Mouse (Mus musculus) hindbrain, embryonic 14.5 days (tissue): ENCODE measurements around the gene Utrn. TPM values are rescaled to one million over a fixed set of nuclear protein-coding genes. Genes with fewer than 3 reads are reported as not detected.

Experiments
- ATAC-seq: fragments of 200-750 bp; cut with Nextera tagmentation; 2 replicates; pipeline ENCODE4 v1.8.0; 2017; ENCODE audit warnings: moderate number of reproducible peaks, mild to moderate bottlenecking, moderate TSS enrichment, moderate library complexity; ENCODE audit not compliant: low FRiP score
- DNase-seq: peaks from one replicate; pipeline ENCODE4 v3.0.0-alpha.2; 2015; ENCODE audit warnings: low spot score
- H3K27ac ChIP-seq: fragments of 300-500 bp; sonication (generic); 2 replicates; pipeline ENCODE4 v1.5.1; 2014; ENCODE audit warnings: mild to moderate bottlenecking, moderate library complexity
- H3K27me3 ChIP-seq: fragments of 300-500 bp; sonication (generic); 2 replicates; pipeline ENCODE4 v1.6.1; 2014; ENCODE audit warnings: mild to moderate bottlenecking, low read length, mixed read lengths; ENCODE audit not compliant: control insufficient read depth, insufficient read depth
- H3K36me3 ChIP-seq: fragments of 300-500 bp; sonication (generic); replicated peaks from 2 replicates; pipeline ENCODE4 v1.6.1; 2014; ENCODE audit not compliant: control insufficient read depth, insufficient read depth
- H3K4me1 ChIP-seq: fragments of 300-500 bp; sonication (generic); replicated peaks from 2 replicates; pipeline ENCODE4 v1.6.1; 2014; ENCODE audit warnings: antibody characterized with exemption, low read length, mixed read lengths; ENCODE audit not compliant: control insufficient read depth, insufficient read depth
- H3K4me2 ChIP-seq: fragments of 300-500 bp; sonication (generic); replicated peaks from 2 replicates; pipeline ENCODE4 v1.6.1; 2014; ENCODE audit warnings: mild to moderate bottlenecking, moderate library complexity
- H3K4me3 ChIP-seq: fragments of 300-500 bp; sonication (generic); replicated peaks from 2 replicates; pipeline ENCODE4 v1.5.1; 2014; ENCODE audit warnings: mild to moderate bottlenecking, low read length
- H3K9ac ChIP-seq: fragments of 300-500 bp; sonication (generic); 2 replicates; pipeline ENCODE4 v1.6.1; 2014
- H3K9me3 ChIP-seq: fragments of 300-500 bp; sonication (generic); 2 replicates; pipeline ENCODE4 v1.6.1; 2016; ENCODE audit warnings: low read length; ENCODE audit not compliant: control insufficient read depth
- WGBS: fragments of 180-500 bp; shearing (Covaris S2); extraction: QIAGEN DNeasy Blood & Tissue Kit; methylation state at CpG from one replicate; pipeline ENCODE4 v1.1.7; 2014; 5-methylcytosine and 5-hydroxymethylcytosine counted together
- polyA plus RNA-seq: library from polyadenylated mRNA; unstranded; fragments of >200 nt; fragmentation: Nextera tagmentation; extraction: Ambion mirVana; gene quantifications from 2 replicates; pipeline ENCODE4 v1.2.1, GENCODE M21; 2014

Gene Utrn
- polyA plus RNA-seq, 1 experiment from 2014 or later = 28.2 TPM

GRCm38 (mm10) chr10:12690601-12691000 is 178.6 kb downstream of the Utrn start:
- 21% methylated on average over 5 of the region's 5 CpGs for WGBS
- Histone ChIP-seq H3K36me3 (no peaks in the 10 kb centered on the region), H3K4me3 (no peak overlapping the region), H3K4me1 (no peaks in the 10 kb centered on the region), H3K4me2 (no peak overlapping the region), H3K27ac (no peak overlapping the region), H3K27me3 (no peaks in the 10 kb centered on the region), H3K9ac (no peak overlapping the region), H3K9me3 (no peaks in the 10 kb centered on the region)
- DNase-seq (peak; percentile 81), ATAC-seq (no peak)

GRCm38 (mm10) chr10:12685683-12686082 is 183.5 kb downstream of the Utrn start:
- Histone ChIP-seq H3K4me1 (no peaks in the 10 kb centered on the region), H3K9ac (no peak overlapping the region), H3K9me3 (no peaks in the 10 kb centered on the region), H3K4me3 (no peak overlapping the region), H3K4me2 (no peak overlapping the region), H3K27ac (no peak overlapping the region), H3K36me3 (no peaks in the 10 kb centered on the region), H3K27me3 (no peaks in the 10 kb centered on the region)
- DNase-seq = no peak
- ATAC-seq = no peak

DNA sequence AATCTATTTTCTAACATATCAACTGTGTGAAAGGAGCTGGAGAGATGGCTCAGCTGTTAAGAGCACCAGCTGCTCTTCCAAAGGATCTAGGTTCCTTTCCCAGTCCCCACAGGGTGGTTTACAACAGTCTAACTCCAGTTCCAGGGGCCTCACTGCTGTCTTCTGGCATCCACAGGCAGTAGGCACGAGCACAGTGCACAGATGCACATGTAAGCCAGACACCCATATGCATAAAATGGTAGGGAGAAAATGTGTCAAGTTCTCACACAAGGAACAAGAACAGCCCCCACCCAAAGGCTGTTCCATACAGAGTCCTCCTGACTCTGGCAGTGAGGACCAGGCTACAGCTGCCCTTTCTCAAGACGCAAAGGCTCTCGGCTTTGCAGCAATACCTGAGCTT is 185.1 kb downstream of the Utrn start:
- no peak for ATAC-seq
- WGBS = 86% methylated on average over 3 of the region's 3 CpGs
- no peak overlapping the region for H3K9ac ChIP-seq
- no peak overlapping the region for H3K27ac ChIP-seq
- no peaks in the 10 kb centered on the region for H3K4me1 ChIP-seq
- H3K4me2 ChIP-seq = no peak overlapping the region
- H3K36me3 ChIP-seq = 0 out of 2 replicates have a peak, but pooled peaks cover 2% of the 10 kb centered on the region
- H3K4me3 ChIP-seq = no peak overlapping the region
- H3K9me3 ChIP-seq = no peaks in the 10 kb centered on the region
- DNase-seq = no peak
- no peaks in the 10 kb centered on the region for H3K27me3 ChIP-seq

DNA sequence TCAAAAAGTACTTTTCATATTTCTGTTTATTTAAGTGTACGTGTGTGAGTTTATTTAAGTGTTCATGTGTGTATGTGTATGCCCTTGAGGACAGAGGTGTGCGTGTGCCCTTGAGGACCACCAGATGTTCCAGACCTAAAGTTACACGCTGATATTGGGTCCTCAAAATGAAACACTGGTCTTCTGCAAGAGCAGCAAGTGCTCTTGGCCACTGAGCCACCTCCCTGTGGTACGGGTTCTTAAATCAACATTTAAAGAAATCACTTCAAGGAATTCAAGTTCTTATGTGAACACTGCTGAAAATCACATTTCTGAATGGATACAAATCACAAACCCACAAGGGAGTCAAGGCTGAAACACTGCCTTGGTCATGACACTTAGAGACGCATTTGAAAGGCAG is 195.9 kb downstream of the Utrn start:
- no peaks in the 10 kb centered on the region for H3K36me3 ChIP-seq
- H3K4me1 ChIP-seq = no peaks in the 10 kb centered on the region
- H3K9me3 ChIP-seq = no peaks in the 10 kb centered on the region
- WGBS = 87% methylated on average over 5 of the region's 5 CpGs
- ATAC-seq = no peak
- no peak overlapping the region for H3K9ac ChIP-seq
- no peak overlapping the region for H3K4me2 ChIP-seq
- H3K27me3 ChIP-seq = no peaks in the 10 kb centered on the region
- H3K4me3 ChIP-seq = no peak overlapping the region
- DNase-seq = no peak
- H3K27ac ChIP-seq = no peak overlapping the region

- no peaks in the 10 kb centered on the region for H3K27me3 ChIP-seq
- H3K9ac ChIP-seq = no peak overlapping the region
- ATAC-seq (no peak), DNase-seq (no peak)
- H3K9me3 ChIP-seq = no peaks in the 10 kb centered on the region
- H3K36me3 ChIP-seq = no peaks in the 10 kb centered on the region
- no peaks in the 10 kb centered on the region for H3K4me1 ChIP-seq
- WGBS = 93% methylated on average over 9 of the region's 9 CpGs
- no peak overlapping the region for H3K27ac ChIP-seq
- no peak overlapping the region for H3K4me2 ChIP-seq
- no peak overlapping the region for H3K4me3 ChIP-seq
Measured at GRCm38 (mm10) chr10:12671608-12672007, 197.6 kb downstream of the Utrn start.

DNA sequence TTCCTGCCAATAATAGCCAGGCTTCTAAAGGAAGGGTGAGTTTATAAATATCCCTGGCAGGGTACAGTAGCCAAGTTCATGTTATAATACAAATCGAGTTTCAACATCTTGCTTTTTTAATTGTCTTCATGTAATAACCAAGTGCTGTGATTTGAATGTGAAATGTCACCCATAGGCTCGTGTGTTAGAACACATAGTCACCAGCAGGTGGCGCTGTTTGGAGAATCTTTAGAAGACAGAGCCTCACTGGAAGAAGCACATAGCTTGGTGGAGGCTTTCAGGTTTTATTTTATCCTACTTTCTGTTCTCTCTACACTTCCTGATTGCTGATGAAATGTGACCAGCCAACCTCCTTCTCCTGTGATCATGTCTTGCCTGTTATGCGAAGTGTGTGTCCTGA is 207.1 kb downstream of the Utrn start:
- no peaks in the 10 kb centered on the region for H3K4me1 ChIP-seq
- H3K27me3 ChIP-seq = no peaks in the 10 kb centered on the region
- 92% methylated on average over 4 of the region's 4 CpGs for WGBS
- ATAC-seq (no peak), DNase-seq (no peak)
- H3K9ac ChIP-seq = no peak overlapping the region
- H3K4me3 ChIP-seq = no peak overlapping the region
- H3K27ac ChIP-seq = no peak overlapping the region
- peaks cover 6% of the 10 kb centered on the region; the same call in 1 of the 2 replicates for H3K9me3 ChIP-seq
- H3K4me2 ChIP-seq = no peak overlapping the region
- H3K36me3 ChIP-seq = 0 out of 2 replicates have a peak, but pooled peaks cover 4% of the 10 kb centered on the region

DNA sequence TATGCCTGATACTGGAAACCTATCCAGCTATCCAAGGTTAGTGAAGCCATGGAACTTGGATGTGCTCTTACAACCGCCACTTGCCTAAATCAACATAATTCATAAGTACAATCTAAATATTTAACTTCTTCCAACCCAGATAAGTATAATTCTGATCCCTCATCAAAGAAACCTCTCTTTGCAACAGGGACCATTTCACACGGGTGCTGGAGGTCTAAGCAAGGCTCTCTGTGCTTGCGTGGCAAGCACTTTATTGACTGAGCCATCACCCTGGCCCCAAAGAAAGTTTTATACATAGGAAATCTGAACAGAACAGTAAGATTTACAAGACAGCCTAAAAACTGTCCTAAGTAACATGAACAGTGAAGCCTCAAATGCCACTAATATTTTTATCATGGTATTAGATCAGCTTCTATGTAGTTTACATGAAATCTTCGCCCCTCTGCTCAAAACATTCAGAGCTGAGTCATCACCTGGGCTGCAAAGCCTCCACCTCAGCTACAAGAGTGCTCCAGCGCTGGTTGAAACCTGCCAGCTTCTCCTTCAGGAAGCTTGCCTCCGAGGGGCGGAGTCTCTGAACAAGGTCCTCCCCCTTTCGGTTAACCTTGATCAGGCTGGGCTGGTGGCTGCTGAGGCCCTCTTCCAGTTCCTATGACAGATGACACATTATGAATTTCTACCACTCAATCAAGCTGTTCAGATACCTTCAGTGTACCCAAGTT is 211.0 kb downstream of the Utrn start:
- DNase-seq = no peak
- Histone ChIP-seq H3K9ac (no peak overlapping the region), H3K27ac (no peak overlapping the region), H3K36me3 (0 out of 2 replicates have a peak, but pooled peaks cover 4% of the 10 kb centered on the region), H3K4me3 (no peak overlapping the region), H3K4me2 (no peak overlapping the region), H3K9me3 (peaks cover 6% of the 10 kb centered on the region; the same call in 1 of the 2 replicates), H3K4me1 (no peaks in the 10 kb centered on the region), H3K27me3 (no peaks in the 10 kb centered on the region)
- ATAC-seq = no peak
- WGBS = 84% methylated on average over 8 of the region's 8 CpGs

GRCm38 (mm10) chr10:12652988-12653387 is 216.2 kb downstream of the Utrn start:
- DNase-seq (no peak), ATAC-seq (no peak)
- 90% methylated on average over 3 of the region's 3 CpGs for WGBS
- no peak overlapping the region for H3K27ac ChIP-seq
- no peaks in the 10 kb centered on the region for H3K36me3 ChIP-seq
- no peaks in the 10 kb centered on the region for H3K27me3 ChIP-seq
- no peak overlapping the region for H3K4me3 ChIP-seq
- H3K4me2 ChIP-seq = no peak overlapping the region
- no peaks in the 10 kb centered on the region for H3K4me1 ChIP-seq
- H3K9ac ChIP-seq = no peak overlapping the region
- no peaks in the 10 kb centered on the region for H3K9me3 ChIP-seq

DNA sequence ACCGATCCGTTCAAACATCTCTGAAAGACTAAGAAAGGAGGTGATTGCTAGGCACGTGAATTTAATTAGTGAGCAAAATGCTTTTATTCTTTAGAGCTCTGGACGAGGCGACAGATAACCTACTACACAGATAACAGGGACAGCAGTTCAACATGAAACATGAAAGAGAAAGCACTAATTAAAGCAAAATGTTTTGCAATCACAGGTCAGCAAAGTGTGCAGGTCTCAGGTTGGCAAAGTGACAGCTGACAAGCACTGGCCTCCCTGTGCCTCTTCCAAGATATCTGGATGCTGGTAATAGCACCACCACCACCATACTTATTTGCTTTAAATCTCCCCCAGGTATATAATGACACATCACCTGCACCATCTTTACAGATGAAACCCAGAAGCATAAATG is 223.0 kb downstream of the Utrn start:
- no peak overlapping the region for H3K9ac ChIP-seq
- H3K4me1 ChIP-seq = no peaks in the 10 kb centered on the region
- WGBS = 66% methylated on average over 5 of the region's 5 CpGs
- DNase-seq (no peak), ATAC-seq (no peak)
- H3K27ac ChIP-seq = no peak overlapping the region
- no peaks in the 10 kb centered on the region for H3K27me3 ChIP-seq
- H3K4me3 ChIP-seq = no peak overlapping the region
- no peak overlapping the region for H3K4me2 ChIP-seq
- no peaks in the 10 kb centered on the region for H3K9me3 ChIP-seq
- no peaks in the 10 kb centered on the region for H3K36me3 ChIP-seq

GRCm38 (mm10) chr10:12643336-12643735 is 225.8 kb downstream of the Utrn start:
- no peaks in the 10 kb centered on the region for H3K9me3 ChIP-seq
- DNase-seq = peak; percentile 45
- H3K27ac ChIP-seq = no peak overlapping the region
- no peak for ATAC-seq
- no peak overlapping the region for H3K4me2 ChIP-seq
- H3K4me1 ChIP-seq = no peaks in the 10 kb centered on the region
- H3K36me3 ChIP-seq = no peaks in the 10 kb centered on the region
- WGBS = 72% methylated on average over 8 of the region's 8 CpGs
- no peaks in the 10 kb centered on the region for H3K27me3 ChIP-seq
- no peak overlapping the region for H3K4me3 ChIP-seq
- no peak overlapping the region for H3K9ac ChIP-seq
